In the genomic region with DNA sequence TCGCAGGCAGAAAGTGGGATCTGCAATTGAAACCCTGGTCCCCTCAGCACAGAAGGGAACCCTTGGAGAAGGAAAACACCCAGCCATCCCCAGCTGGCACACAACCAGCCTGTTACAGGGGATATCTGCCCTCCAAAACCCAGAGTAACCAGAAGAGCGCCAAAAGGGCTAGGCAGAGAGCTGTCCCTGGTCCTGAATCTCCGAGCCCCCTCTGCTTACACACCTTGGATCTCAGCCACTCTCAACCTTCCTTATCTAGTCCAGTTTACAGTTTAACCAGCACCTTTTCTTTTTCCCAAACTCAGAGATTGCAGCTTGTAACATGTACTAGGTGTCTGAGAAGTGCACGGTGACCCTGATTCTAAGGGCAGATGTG, we compare ENCODE assay signal across 7 mouse cellular contexts.
A peak's percentile ranks its signal among the peaks of the same experiment; 100 is the strongest.
DNase-seq lines count a peak whose midpoint lies in the region; ATAC-seq and TF ChIP-seq lines count a peak whose summit lies in the region.

No protein-coding gene starts in this region.

- H3K4me3 ChIP-seq in neural tube, embryonic 15.5 days (replicated peaks): no peak overlapping the region
- no peak overlapping the region for H3K4me3 ChIP-seq in kidney, embryonic 15.5 days (replicated peaks)
- no peak overlapping the region for H3K4me3 ChIP-seq in heart, adult 2 months

- no peak for TF ChIP-seq EP300 in heart, adult 2 months (IDR thresholded peaks at IDR 0.05; ENCODE audit: insufficient read depth, low read depth, low read length)

- no peak for TF ChIP-seq CTCF in heart, adult 2 months (IDR thresholded peaks at IDR 0.05)

- H3K9me3 ChIP-seq in neural tube, embryonic 15.5 days (replicated peaks): no peaks in the 10 kb centered on the region
- no peaks in the 10 kb centered on the region for H3K9me3 ChIP-seq in kidney, embryonic 15.5 days (replicated peaks)

- no peaks in the 10 kb centered on the region for H3K79me2 ChIP-seq in heart, adult 2 months (replicated peaks; ENCODE audit: control insufficient read depth, insufficient read depth, low read length)

- ATAC-seq in neural tube, embryonic 15.5 days (ENCODE audit: low FRiP score): no peak
- ATAC-seq in kidney, embryonic 15.5 days (replicated peaks; ENCODE audit: low FRiP score): no peak

- H3K36me3 ChIP-seq in neural tube, embryonic 15.5 days: no peaks in the 10 kb centered on the region
- no peaks in the 10 kb centered on the region for H3K36me3 ChIP-seq in kidney, embryonic 15.5 days
- no peaks in the 10 kb centered on the region for H3K36me3 ChIP-seq in heart, adult 2 months (ENCODE audit: control insufficient read depth, insufficient read depth, low read length)

- peaks cover 86% of the 10 kb centered on the region for H3K4me1 ChIP-seq in neural tube, embryonic 15.5 days
- H3K4me1 ChIP-seq in kidney, embryonic 15.5 days: peaks cover 14% of the 10 kb centered on the region
- no peaks in the 10 kb centered on the region for H3K4me1 ChIP-seq in heart, adult 2 months (ENCODE audit: control insufficient read depth, insufficient read depth, low read length)

- 24% methylated on average over 4 of the region's 4 CpGs for WGBS in neural tube, embryonic 15.5 days
- WGBS in kidney, embryonic 15.5 days: 20% methylated on average over 4 of the region's 4 CpGs
- WGBS in heart, adult 2 months: 11% methylated on average over 4 of the region's 4 CpGs

- TF ChIP-seq POLR2A in heart, adult 2 months (IDR thresholded peaks at IDR 0.05; ENCODE audit: insufficient read depth, low read depth, low read length): no peak

- no peak overlapping the region; the same call in 1 of the 2 replicates for H3K9ac ChIP-seq in neural tube, embryonic 15.5 days (replicated peaks)
- H3K9ac ChIP-seq in kidney, embryonic 15.5 days: no peak overlapping the region
- no peak overlapping the region for H3K9ac ChIP-seq in heart, adult 2 months (ENCODE audit: low read depth, low read length)

- peak; percentile 44 for DNase-seq in left cerebral cortex, postnatal 4 days
- no peak for DNase-seq in left cerebral cortex, adult 8-10 months (ENCODE audit: low spot score in 2 of 2)
- DNase-seq in WW6 (ENCODE audit: low read depth, low spot score): peak; percentile 34
- DNase-seq in embryo, embryonic 11.5 days (ENCODE audit: low read depth, low spot score): peak; percentile 67
- DNase-seq in heart, adult 2 months: no peak

- H3K4me2 ChIP-seq in neural tube, embryonic 15.5 days: no peak overlapping the region
- no peak overlapping the region for H3K4me2 ChIP-seq in kidney, embryonic 15.5 days

- H3K27ac ChIP-seq in neural tube, embryonic 15.5 days (replicated peaks): peak overlapping the region; percentile 54
- H3K27ac ChIP-seq in kidney, embryonic 15.5 days: no peak overlapping the region
- H3K27ac ChIP-seq in heart, adult 2 months: no peak overlapping the region

- intact Hi-C loops in left cerebral cortex, postnatal 4 days (cut with DNase I): no loop called here
- intact Hi-C loops in heart, adult 2 months (cut with DNase I): no loop called here

- H3K27me3 ChIP-seq in neural tube, embryonic 15.5 days (replicated peaks): peaks cover 14% of the 10 kb centered on the region; the same call in 1 of the 2 replicates
- peaks cover 51% of the 10 kb centered on the region for H3K27me3 ChIP-seq in kidney, embryonic 15.5 days
- H3K27me3 ChIP-seq in heart, adult 2 months (ENCODE audit: control insufficient read depth, insufficient read depth, low read length): no peaks in the 10 kb centered on the region

Comparison
In these comparisons a context has a peak if more than half of its experiments do, and no peak if none do; other contexts are left out.
1. DNase-seq: peak in left cerebral cortex, postnatal 4 days (single experiment), WW6 (single experiment) and embryo, embryonic 11.5 days (single experiment); none in left cerebral cortex, adult 8-10 months (0 of 2) and heart, adult 2 months (0 of 2).